Mouse (Mus musculus) embryonic facial prominence, embryonic 10.5 days (tissue): ENCODE measurements around the gene Fgf12. TPM values are rescaled to one million over a fixed set of nuclear protein-coding genes. Genes with fewer than 3 reads are reported as not detected.

ENCODE experiments used
- DNase-seq: peaks from one replicate; pipeline ENCODE4 v3.0.0-alpha.2; 2017; ENCODE audit warnings: low spot score
- H3K27ac ChIP-seq: fragments of 300-500 bp; sonication (generic); replicated peaks from 2 replicates; pipeline ENCODE4 v1.5.1; 2016; ENCODE audit warnings: mild to moderate bottlenecking
- H3K27me3 ChIP-seq: fragments of 300-500 bp; sonication (generic); replicated peaks from 2 replicates; pipeline ENCODE4 v1.6.1; 2016; ENCODE audit warnings: low read depth, mild to moderate bottlenecking; ENCODE audit not compliant: poor library complexity, severe bottlenecking
- H3K36me3 ChIP-seq: fragments of 300-500 bp; sonication (generic); replicated peaks from 2 replicates; pipeline ENCODE4 v1.6.1; 2016; ENCODE audit warnings: mild to moderate bottlenecking, moderate library complexity
- H3K4me1 ChIP-seq: fragments of 300-500 bp; sonication (generic); 2 replicates; pipeline ENCODE4 v1.6.1; 2016
- H3K4me3 ChIP-seq: fragments of 300-500 bp; sonication (generic); 2 replicates; pipeline ENCODE4 v1.5.1; 2016; ENCODE audit warnings: mild to moderate bottlenecking, moderate library complexity
- H3K9me3 ChIP-seq: fragments of 300-500 bp; sonication (generic); 2 replicates; pipeline ENCODE4 v1.6.1; 2016; ENCODE audit warnings: mild to moderate bottlenecking
- WGBS: fragments of 180-500 bp; shearing (Covaris S2); methylation state at CpG from one replicate; pipeline ENCODE4 v1.1.7; 2016; 5-methylcytosine and 5-hydroxymethylcytosine counted together
- polyA plus RNA-seq: library from polyadenylated mRNA; unstranded; fragments of >200 nt; fragmentation: Nextera tagmentation; extraction: Ambion mirVana; gene quantifications from 2 replicates; pipeline ENCODE4 v1.2.1, GENCODE M21; 2016

The Fgf12 gene
- polyA plus RNA-seq, 1 experiment from 2014 or later, result 2.5 TPM

DNA sequence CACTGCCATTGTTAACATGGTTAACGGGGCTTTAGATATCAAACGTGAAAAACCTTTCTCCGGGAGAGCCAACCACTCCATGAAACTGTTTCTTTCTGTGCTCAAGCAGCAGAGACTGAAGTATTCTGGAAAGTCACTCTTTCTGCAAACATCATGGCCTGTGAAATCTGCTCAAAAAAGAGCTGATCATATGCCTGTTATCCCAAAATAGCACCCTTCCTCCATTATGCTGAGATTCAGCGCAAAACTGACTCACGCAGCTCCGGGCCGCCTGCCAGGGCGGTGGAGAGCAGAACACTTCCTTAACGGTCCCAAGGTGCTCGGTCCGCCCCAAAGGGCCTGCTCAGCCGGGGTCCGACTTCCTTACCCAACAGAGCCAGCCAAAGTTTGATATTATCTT is 156.8 kb downstream of the Fgf12 start:
- H3K36me3 ChIP-seq, result no peaks in the 10 kb centered on the region
- H3K4me1 ChIP-seq, result no peaks in the 10 kb centered on the region
- no peak overlapping the region for H3K4me3 ChIP-seq
- WGBS, result 90% methylated on average over 13 of the region's 13 CpGs
- no peak overlapping the region for H3K27ac ChIP-seq
- no peaks in the 10 kb centered on the region for H3K9me3 ChIP-seq
- DNase-seq, result no peak
- peaks cover 7% of the 10 kb centered on the region; the same call in 1 of the 2 replicates for H3K27me3 ChIP-seq

DNA sequence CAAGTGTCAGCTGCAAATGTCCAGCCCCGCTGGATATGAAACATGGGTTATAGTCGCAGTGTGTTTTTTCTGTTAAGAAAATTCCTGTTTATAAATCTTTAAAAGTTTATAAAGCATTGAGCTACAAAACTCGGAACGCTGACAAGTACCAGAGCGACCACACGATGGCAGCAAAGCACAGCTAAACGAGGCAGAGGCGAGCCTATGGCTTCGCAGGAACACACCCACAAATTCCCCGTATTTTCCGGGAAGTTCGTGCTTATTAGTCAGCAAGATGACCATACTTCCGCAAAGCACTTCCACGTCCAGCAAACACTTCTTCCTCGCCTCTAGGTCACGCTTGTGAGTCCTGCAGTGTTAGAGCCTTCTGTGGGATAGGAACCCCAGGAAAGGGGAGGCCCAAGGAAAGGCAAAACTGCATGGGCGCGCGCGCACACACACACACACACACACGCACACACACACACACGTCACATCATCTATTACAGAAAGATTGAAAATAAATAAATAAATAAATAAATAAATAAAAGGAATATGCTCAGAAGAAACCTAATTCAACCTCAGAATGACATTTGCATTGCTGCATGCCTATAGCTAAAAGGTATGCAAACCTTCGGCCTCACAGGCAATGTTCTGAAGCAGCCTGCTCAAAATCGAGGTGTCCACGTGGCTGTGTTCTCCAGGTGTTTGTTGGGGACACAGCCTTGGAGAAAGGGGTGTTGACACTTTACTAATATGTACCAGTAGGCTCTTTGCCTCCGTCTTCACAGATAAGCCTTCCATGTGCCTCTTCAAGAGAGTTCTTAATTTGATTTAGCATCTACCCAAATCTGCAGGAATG is 159.6 kb downstream of the Fgf12 start:
- DNase-seq, result peak; percentile 79
- Histone ChIP-seq H3K4me1 (no peaks in the 10 kb centered on the region), H3K27me3 (peaks cover 7% of the 10 kb centered on the region; the same call in 1 of the 2 replicates), H3K27ac (no peak overlapping the region), H3K36me3 (no peaks in the 10 kb centered on the region), H3K4me3 (peak overlapping the region; percentile 48), H3K9me3 (no peaks in the 10 kb centered on the region)
- 28% methylated on average over 26 of the region's 26 CpGs for WGBS

DNA sequence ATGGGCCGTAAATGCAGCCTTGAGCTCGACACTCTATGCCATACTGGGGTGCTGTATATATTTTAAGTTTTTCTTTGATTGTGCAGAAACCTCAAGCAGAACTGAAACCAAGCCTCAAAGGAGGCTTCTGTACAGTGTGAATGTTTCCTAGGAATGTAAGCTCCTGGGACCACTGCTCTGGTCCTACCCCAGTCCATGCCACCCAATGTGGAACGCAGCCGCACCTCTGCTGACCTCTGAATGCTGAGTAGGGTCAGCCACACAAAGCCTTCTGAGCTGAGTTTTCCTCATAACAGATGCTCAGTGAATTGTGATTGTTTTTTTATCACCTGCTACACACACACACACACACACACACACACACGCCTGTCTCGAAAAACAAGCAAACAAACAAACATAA is 160.4 kb downstream of the Fgf12 start:
- Histone ChIP-seq H3K27me3 (peaks cover 7% of the 10 kb centered on the region; the same call in 1 of the 2 replicates), H3K36me3 (no peaks in the 10 kb centered on the region), H3K9me3 (no peaks in the 10 kb centered on the region), H3K4me1 (no peaks in the 10 kb centered on the region), H3K4me3 (no peak overlapping the region), H3K27ac (no peak overlapping the region)
- 91% methylated on average over 6 of the region's 6 CpGs for WGBS
- DNase-seq, result no peak

DNA sequence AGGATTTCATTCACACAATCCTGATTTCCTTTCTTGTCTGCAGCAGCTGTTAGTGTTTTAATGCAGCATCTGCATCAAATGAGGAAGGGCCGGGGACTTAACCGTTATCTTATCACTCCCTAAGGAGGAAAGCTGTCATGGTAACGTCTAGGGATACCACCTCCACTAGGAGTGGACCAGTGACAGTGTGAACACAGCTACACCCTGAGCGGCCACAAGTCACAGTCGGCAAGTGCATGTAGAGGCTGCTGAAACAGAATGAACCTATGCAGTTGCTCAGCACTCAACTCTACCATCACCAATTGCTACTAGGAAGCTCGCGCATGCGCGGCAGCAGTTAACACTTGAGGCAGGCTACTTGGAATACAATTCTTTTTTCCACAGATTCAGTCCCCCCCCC is 161.3 kb downstream of the Fgf12 start:
- H3K36me3 ChIP-seq, result no peaks in the 10 kb centered on the region
- H3K4me3 ChIP-seq, result no peak overlapping the region
- no peaks in the 10 kb centered on the region for H3K4me1 ChIP-seq
- no peaks in the 10 kb centered on the region for H3K9me3 ChIP-seq
- H3K27me3 ChIP-seq, result peaks cover 7% of the 10 kb centered on the region; the same call in 1 of the 2 replicates
- no peak overlapping the region for H3K27ac ChIP-seq
- DNase-seq, result no peak
- WGBS, result 68% methylated on average over 9 of the region's 9 CpGs

DNA sequence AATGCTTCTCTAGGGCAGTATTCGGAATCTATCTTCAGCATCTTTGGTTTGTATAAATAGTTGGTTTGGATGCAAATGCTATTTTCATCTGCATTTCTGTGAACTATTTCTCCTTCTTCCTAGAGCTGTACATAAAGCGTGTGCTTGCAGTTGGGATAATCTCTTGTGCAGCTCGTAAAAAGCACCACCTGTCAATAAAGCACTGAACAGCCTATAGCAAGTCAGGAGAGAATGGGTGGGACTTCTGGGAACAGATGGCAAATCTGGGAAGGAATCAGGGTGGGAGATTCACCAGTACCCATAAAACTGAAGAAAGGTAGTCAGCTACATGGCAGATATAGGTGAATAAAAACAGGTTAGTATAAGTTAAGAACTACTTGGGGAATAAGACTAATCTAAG is 180.7 kb downstream of the Fgf12 start:
- Histone ChIP-seq H3K27me3 (no peaks in the 10 kb centered on the region), H3K36me3 (no peaks in the 10 kb centered on the region), H3K4me3 (no peak overlapping the region), H3K27ac (no peak overlapping the region), H3K4me1 (no peaks in the 10 kb centered on the region), H3K9me3 (no peaks in the 10 kb centered on the region)
- WGBS, result 58% methylated on average over 3 of the region's 3 CpGs
- DNase-seq, result no peak

DNA sequence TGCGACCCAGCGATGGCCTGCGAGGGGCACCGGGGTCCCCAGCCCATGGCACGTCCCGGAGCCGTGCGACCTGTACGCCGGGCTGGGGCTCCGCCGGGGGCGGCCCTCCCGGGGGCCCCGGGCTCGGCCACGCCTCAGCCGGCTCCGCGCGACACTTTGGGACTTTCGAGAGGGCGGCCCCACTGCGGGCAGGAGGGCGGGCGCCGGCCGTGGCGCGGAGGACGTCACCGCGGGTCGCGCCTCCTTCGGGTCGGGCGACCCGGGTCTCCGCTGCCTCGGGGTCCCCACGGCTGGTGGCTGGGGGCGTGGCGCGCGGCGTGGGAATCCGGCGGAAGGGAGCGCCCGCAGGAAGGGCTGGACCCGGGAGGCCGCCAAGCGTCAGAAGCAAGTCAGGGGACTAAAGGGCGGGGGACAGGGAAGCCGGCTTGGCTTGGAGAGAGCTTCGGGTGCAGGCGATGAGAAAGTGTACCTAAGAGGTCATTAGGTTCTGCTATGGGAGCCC is 188.1 kb downstream of the Fgf12 start:
- Histone ChIP-seq H3K27ac (no peak overlapping the region), H3K4me3 (peak overlapping the region; percentile 76), H3K27me3 (peaks cover 30% of the 10 kb centered on the region), H3K36me3 (no peaks in the 10 kb centered on the region), H3K9me3 (no peaks in the 10 kb centered on the region), H3K4me1 (peaks cover 14% of the 10 kb centered on the region)
- DNase-seq, result no peak
- WGBS, result under 1% methylated on average over 58 of the region's 58 CpGs

DNA sequence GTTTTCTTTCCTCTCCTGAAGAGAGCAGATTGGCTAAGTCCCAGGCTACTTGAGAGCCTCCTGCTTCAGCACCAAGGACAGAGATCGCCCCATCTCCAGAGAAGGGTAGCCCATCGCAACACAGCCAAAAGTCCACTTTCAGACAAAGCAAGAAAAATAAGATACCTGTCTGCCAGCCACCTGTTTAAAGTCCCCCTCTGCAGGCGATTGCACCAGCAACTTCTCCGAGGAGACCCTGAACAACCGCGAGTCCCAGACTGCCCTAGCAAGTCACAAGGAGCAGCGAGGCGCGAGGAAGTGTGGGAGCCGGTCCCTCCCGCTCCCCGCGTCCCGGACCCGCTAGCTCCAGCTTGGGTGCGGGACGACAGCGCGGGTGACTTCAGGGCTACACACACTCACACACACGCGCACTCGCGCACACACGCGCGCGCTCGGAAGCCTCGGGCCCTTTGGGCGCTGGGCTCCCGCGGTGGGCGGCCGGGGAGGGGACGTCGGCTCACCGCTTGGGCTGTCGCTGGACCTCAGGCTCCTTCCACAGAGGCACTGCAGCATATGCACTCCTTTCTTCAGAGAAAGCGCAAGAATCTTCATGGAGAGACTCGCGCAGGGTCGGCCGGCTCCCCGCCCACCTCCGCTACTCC is 188.7 kb downstream of the Fgf12 start:
- H3K27me3 ChIP-seq, result peaks cover 30% of the 10 kb centered on the region
- no peaks in the 10 kb centered on the region for H3K9me3 ChIP-seq
- H3K4me1 ChIP-seq, result peaks cover 14% of the 10 kb centered on the region
- H3K36me3 ChIP-seq, result no peaks in the 10 kb centered on the region
- no peak overlapping the region for H3K27ac ChIP-seq
- WGBS, result under 1% methylated on average over 45 of the region's 45 CpGs
- DNase-seq, result peak; percentile 83
- peak overlapping the region; percentile 76 for H3K4me3 ChIP-seq

DNA sequence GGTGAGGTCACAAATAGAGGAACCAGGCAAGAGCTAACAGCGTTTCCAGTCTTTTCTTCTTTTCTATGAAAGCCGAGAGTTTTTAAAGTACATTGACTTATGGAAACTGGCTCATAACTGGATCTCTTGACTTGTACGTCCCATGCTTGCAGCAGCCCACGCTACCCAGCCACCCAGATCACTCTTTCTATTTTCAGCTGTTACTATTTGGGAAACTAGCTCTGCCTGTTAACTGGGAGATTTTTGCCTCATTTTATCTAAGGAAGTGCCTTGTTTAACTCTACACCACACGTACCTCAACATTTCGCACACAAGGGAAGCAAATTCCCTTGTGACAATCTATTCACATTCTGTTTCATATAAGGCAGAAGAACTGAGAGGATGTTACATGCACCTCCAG is 190.0 kb downstream of the Fgf12 start:
- WGBS, result 78% methylated on average over 6 of the region's 6 CpGs
- peaks cover 30% of the 10 kb centered on the region for H3K27me3 ChIP-seq

DNA sequence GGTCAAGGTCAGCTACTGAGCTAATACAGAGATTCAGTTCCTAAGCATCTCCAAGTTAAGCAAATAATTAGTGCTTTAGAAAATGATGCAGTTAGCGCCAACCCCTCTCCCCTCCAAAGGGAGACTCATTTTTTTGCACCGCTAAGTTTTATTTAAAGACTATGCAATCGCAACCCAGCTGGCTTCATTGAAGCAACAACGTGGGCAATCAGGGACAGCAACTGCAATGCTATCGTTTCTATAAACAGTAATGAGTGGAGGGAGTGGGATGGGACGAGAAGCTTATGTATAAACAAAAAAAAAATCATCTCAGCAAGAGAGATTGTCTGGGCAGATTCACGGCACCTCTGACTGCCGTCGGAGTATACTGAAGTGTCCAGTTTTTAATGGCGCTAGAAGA is 197.6 kb downstream of the Fgf12 start:
- H3K9me3 ChIP-seq, result no peaks in the 10 kb centered on the region
- no peak overlapping the region for H3K27ac ChIP-seq
- 87% methylated on average over 10 of the region's 10 CpGs for WGBS
- H3K27me3 ChIP-seq, result no peaks in the 10 kb centered on the region
- DNase-seq, result no peak
- no peaks in the 10 kb centered on the region for H3K4me1 ChIP-seq
- no peaks in the 10 kb centered on the region for H3K36me3 ChIP-seq
- H3K4me3 ChIP-seq, result no peak overlapping the region

More for the DNA sequence above, 190.0 kb downstream of the Fgf12 start:
- no peaks in the 10 kb centered on the region for H3K36me3 ChIP-seq
- no peak overlapping the region for H3K27ac ChIP-seq
- no peak for DNase-seq
- no peak overlapping the region for H3K4me3 ChIP-seq
- peaks cover 14% of the 10 kb centered on the region for H3K4me1 ChIP-seq
- H3K9me3 ChIP-seq, result no peaks in the 10 kb centered on the region

DNA sequence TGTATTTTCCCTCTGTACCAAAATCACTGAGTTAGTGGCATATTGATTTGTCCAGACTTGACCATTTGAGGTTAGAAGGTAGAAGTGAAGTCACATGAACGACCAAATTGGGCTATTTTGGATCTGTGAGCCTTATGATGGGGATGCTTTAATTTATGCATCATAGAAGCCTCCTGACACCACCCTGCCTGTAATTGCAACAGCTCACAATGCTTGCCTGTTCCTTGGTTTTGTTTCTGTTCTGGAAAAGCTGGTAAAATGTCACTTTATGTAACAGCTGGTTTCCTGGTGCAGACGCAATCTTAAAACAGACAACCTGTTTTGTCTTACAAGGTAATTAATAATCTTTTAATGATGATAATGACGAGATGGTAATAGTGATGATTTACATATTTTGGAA is 213.4 kb downstream of the Fgf12 start:
- H3K9me3 ChIP-seq, result no peaks in the 10 kb centered on the region
- DNase-seq, result no peak
- H3K4me3 ChIP-seq, result no peak overlapping the region
- no peaks in the 10 kb centered on the region for H3K27me3 ChIP-seq
- no peak overlapping the region for H3K27ac ChIP-seq
- 77% methylated on average over 3 of the region's 3 CpGs for WGBS
- H3K4me1 ChIP-seq, result no peaks in the 10 kb centered on the region
- no peaks in the 10 kb centered on the region for H3K36me3 ChIP-seq

DNA sequence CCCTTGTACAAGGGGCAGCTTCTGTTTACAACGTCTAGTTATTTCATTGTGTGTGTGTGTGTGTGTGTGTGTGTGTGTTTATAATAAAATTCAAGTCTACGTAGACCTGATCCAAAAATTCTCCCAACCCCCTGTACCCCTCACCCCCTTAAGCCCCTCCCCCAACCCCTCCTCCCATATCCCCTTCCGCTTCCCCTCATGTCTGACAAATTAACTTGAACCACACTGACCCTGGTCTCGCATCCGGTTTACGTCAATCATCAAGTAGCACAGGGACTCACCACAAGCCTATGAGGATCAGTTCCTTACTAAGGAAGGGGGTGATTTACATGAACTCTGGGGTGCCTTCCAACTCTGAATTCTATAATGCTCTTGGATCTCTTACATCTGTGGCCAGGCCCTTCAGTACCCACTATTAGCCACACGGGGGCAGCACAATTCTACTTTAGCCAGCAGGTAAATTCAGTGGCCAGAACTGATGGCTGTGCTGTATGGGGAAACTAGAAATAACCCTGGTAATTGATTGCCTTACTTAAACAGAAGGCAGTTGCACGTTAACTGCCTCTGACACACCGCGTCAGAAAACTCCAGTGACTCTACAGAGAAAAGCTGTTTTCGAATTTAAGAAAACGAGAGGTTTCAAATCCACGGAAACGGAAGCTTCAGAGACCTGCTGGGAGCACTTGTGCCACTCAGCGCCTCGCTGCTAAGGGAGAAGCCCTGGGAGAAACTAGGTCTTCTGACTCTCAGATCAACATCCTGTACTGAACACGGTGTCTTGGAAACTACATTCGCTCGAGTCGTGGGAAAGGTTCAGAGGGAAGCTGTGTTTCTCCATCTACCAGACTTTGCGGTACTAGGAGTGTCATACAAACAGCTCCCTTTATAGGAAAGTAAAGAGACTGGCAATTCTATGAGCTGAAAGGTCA is 235.0 kb downstream of the Fgf12 start:
- peak; percentile 80 for DNase-seq
- peak overlapping the region; percentile 34 for H3K4me3 ChIP-seq
- H3K4me1 ChIP-seq, result peaks cover 10% of the 10 kb centered on the region
- 31% methylated on average over 21 of the region's 21 CpGs for WGBS
- H3K27me3 ChIP-seq, result no peaks in the 10 kb centered on the region
- 0 out of 2 replicates have a peak overlapping the region, but pooled peaks have one; percentile 35 for H3K27ac ChIP-seq
- H3K36me3 ChIP-seq, result no peaks in the 10 kb centered on the region
- H3K9me3 ChIP-seq, result no peaks in the 10 kb centered on the region

DNA sequence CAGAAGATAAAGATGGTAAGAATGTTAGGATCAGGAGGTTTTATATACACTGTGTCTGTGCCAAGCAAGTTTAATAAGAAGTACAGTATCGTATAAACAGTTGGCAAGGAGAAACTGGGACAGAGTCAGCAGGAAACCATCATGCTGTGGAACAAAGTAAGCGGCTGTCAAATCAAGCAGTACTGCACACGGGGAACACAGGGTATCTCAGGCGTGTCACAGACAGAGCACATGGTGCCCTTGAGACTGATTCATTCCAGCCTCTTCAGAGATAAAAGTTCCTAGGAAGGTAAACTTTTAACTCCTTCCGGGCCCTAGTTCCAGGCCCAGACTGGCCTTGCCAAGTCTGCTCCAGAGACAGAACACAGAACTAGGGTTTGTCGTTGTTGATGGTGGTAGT is 240.4 kb downstream of the Fgf12 start:
- Histone ChIP-seq H3K27ac (no peak overlapping the region), H3K36me3 (no peaks in the 10 kb centered on the region)

More for the DNA sequence above, 240.4 kb downstream of the Fgf12 start:
- 0 out of 2 replicates have a peak, but pooled peaks cover under 1% of the 10 kb centered on the region for H3K4me1 ChIP-seq
- WGBS, result 73% methylated on average over 6 of the region's 6 CpGs
- no peak for DNase-seq
- H3K27me3 ChIP-seq, result no peaks in the 10 kb centered on the region
- H3K4me3 ChIP-seq, result no peak overlapping the region
- H3K9me3 ChIP-seq, result no peaks in the 10 kb centered on the region
